Mouse (Mus musculus) spleen, adult 18-20 months (tissue): Measurements from ENCODE around the gene Shmt2.

Experiments
- DNase-seq, 2 experiments: peaks; one replicate each; pipeline ENCODE4 v3.0.0; 2022; ENCODE audit warnings: mixed read lengths in 2 of 2

The Shmt2 gene

GRCm38 (mm10) chr10:127471281-127471988, 50.8 kb downstream of the Shmt2 start:
- no peak for DNase-seq
